Mouse (Mus musculus): Measurements from ENCODE around the gene Uba52.

DNA sequence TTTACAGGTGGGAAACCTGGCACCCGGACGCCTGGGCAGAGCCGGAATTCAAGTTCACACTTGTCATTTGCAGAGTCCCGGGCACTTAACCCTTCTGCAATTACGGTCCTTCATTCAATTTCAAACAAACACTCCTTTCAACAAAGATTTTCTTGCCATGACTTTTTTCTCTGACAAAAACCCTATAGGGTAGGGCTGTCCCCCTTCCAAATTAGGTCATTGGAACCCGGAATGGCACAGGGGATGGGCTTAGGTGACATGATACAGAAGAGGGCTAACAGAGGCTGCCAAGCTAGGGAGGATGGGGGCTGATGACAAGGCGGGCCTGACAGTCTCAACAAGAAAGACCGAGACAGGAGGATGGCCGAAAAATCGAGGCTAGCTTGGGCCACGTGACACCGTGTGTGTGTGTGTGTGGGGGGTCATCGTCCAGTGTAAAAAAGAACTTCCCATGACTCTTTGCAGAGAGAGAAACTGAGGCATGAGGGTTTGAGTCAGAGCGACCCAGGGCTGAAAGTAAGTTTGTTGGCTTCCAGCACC is 21.6 kb downstream of the Uba52 start:
- TF ChIP-seq TAL1 (conservative IDR thresholded peaks at IDR 0.05; ENCODE audit: low read depth, low read length) (no peak), CTCF (IDR thresholded peaks at IDR 0.05; ENCODE audit: low read depth, low read length) (no peak), GATA1 (IDR thresholded peaks at IDR 0.05; ENCODE audit: borderline replicate concordance, low read length) (no peak), POLR2AphosphoS5 (IDR thresholded peaks at IDR 0.05; ENCODE audit: insufficient replicate concordance, low read depth, low read length) (no peak)
